Mouse (Mus musculus) kidney, postnatal 25 days (tissue): ENCODE results near the gene Tgfbrap1.
"Not testable (repeated sequence)": the region's sequence is repeated elsewhere in the genome, so short reads cannot be mapped to it uniquely, and the experiment has no call there.

ENCODE experiments used
- DNase-seq, 2 experiments: peaks; one replicate each; pipeline ENCODE4 v3.0.0; 2021; ENCODE audit warnings: mixed read lengths in 2 of 2

Tgfbrap1 gene

GRCm38 (mm10) chr1:43110556-43110955 lies 12.1 kb upstream of the Tgfbrap1 start:
- peak; percentile 71 to 78 for DNase-seq

GRCm38 (mm10) chr1:43108729-43109128 lies 10.3 kb upstream of the Tgfbrap1 start:
- no peak for DNase-seq

GRCm38 (mm10) chr1:43094206-43094605 lies 4.2 kb downstream of the Tgfbrap1 start:
- no peak for DNase-seq

GRCm38 (mm10) chr1:43092056-43093015 lies 6.1 kb downstream of the Tgfbrap1 start:
- DNase-seq = peak; percentile 65 to 87

- DNase-seq = no peak
Measured at GRCm38 (mm10) chr1:43091306-43092055, 7.0 kb downstream of the Tgfbrap1 start.

GRCm38 (mm10) chr1:43090418-43090817 lies 8.0 kb downstream of the Tgfbrap1 start:
- DNase-seq = peak in 1 of 2 experiments; percentile 31

- no peak for DNase-seq
Measured at GRCm38 (mm10) chr1:43082946-43083345, 15.5 kb downstream of the Tgfbrap1 start.

GRCm38 (mm10) chr1:43078124-43078523 lies 20.3 kb downstream of the Tgfbrap1 start:
- no peak for DNase-seq

GRCm38 (mm10) chr1:43074791-43075190 lies 23.6 kb downstream of the Tgfbrap1 start:
- DNase-seq = no peak

- DNase-seq = no peak
Measured at GRCm38 (mm10) chr1:43072561-43072960, 25.9 kb downstream of the Tgfbrap1 start.

GRCm38 (mm10) chr1:43072028-43072427 lies 26.4 kb downstream of the Tgfbrap1 start:
- DNase-seq = no peak

- no peak for DNase-seq
Measured at GRCm38 (mm10) chr1:43070726-43071125, 27.7 kb downstream of the Tgfbrap1 start.

- no peak for DNase-seq
Measured at GRCm38 (mm10) chr1:43067551-43067950, 30.9 kb downstream of the Tgfbrap1 start.

GRCm38 (mm10) chr1:43066573-43066972 lies 31.9 kb downstream of the Tgfbrap1 start:
- DNase-seq = no peak

GRCm38 (mm10) chr1:43065615-43066310 lies 32.7 kb downstream of the Tgfbrap1 start:
- DNase-seq = peak; percentile 59 to 79

GRCm38 (mm10) chr1:43051903-43052302 lies 46.5 kb downstream of the Tgfbrap1 start:
- DNase-seq = no peak

GRCm38 (mm10) chr1:43047811-43048210 lies 50.6 kb downstream of the Tgfbrap1 start:
- DNase-seq = no peak

GRCm38 (mm10) chr1:43046990-43047389 lies 51.4 kb downstream of the Tgfbrap1 start:
- no peak for DNase-seq

GRCm38 (mm10) chr1:43045204-43045982 lies 53.0 kb downstream of the Tgfbrap1 start:
- no peak for DNase-seq

- no peak for DNase-seq
Measured at GRCm38 (mm10) chr1:43042271-43042670, 56.2 kb downstream of the Tgfbrap1 start.

- DNase-seq = no peak
Measured at GRCm38 (mm10) chr1:43036014-43036413, 62.4 kb downstream of the Tgfbrap1 start.

- not testable (repeated sequence) for DNase-seq
Measured at GRCm38 (mm10) chr1:43015153-43015685, 83.2 kb downstream of the Tgfbrap1 start.
